Mouse (Mus musculus) bone marrow, adult 2 months (tissue): ENCODE data around the gene Pim1.

Source experiments
- CTCF ChIP-seq: fragments of 200-500 bp; IDR thresholded peaks from 2 replicates; pipeline ENCODE4 v1.5.1; 2011; ENCODE audit warnings: low read length, control low read depth; ENCODE audit not compliant: control insufficient read depth, insufficient read depth
- POLR2A ChIP-seq: fragments of 200-500 bp; IDR thresholded peaks from 2 replicates; pipeline ENCODE4 v1.6.1; 2011; ENCODE audit warnings: low read depth, mild to moderate bottlenecking, control low read depth, low read length, borderline replicate concordance; ENCODE audit not compliant: control insufficient read depth

DNA sequence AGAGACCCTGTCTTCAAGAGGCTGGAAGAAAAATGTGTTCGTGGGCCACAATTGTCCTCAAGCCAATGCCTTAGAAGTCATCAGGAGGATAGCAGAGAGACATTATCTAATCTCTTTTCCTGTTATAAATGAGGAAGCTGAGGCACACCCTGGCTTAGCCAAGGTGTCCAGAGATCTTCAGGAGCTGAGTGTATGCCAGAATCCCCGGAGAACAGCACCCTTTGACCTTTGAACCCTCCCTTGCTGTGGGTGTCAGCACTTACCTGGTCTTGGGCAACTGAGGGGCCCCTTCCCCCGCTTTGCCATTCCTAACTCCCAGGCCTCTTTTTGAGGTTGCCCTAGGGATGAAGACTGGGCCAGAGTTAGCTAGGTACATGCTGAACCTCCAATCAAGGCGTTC, 49.0 kb upstream of the Pim1 start:
- TF ChIP-seq CTCF, result no peak
- TF ChIP-seq POLR2A, result no peak
